Mouse (Mus musculus) embryonic facial prominence, embryonic 15.5 days (tissue): Measurements from ENCODE around the gene Zfp84. TPM values are rescaled to one million over a fixed set of nuclear protein-coding genes. Genes with fewer than 3 reads are reported as not detected.

ENCODE experiments used
- ATAC-seq: fragments of 200-750 bp; cut with Nextera tagmentation; 2 replicates; pipeline ENCODE4 v1.8.0; 2017; ENCODE audit warnings: low read depth, moderate TSS enrichment; ENCODE audit not compliant: insufficient number of reproducible peaks, low FRiP score, low TSS enrichment
- H3K27ac ChIP-seq: fragments of 300-500 bp; sonication (generic); replicated peaks from 2 replicates; pipeline ENCODE4 v1.5.1; 2015; ENCODE audit warnings: mild to moderate bottlenecking, inconsistent platforms
- H3K27me3 ChIP-seq: fragments of 300-500 bp; sonication (generic); 2 replicates; pipeline ENCODE4 v1.6.1; 2015; ENCODE audit warnings: inconsistent platforms
- H3K36me3 ChIP-seq: fragments of 300-500 bp; sonication (generic); 2 replicates; pipeline ENCODE4 v1.6.1; 2015; ENCODE audit warnings: mild to moderate bottlenecking, inconsistent platforms
- H3K4me1 ChIP-seq: fragments of 300-500 bp; sonication (generic); 2 replicates; pipeline ENCODE4 v1.6.1; 2015; ENCODE audit warnings: inconsistent platforms
- H3K4me2 ChIP-seq: fragments of 300-500 bp; sonication (generic); replicated peaks from 2 replicates; pipeline ENCODE4 v1.6.1; 2015; ENCODE audit warnings: mild to moderate bottlenecking, inconsistent platforms
- H3K4me3 ChIP-seq: fragments of 300-500 bp; sonication (generic); replicated peaks from 2 replicates; pipeline ENCODE4 v1.5.1; 2015; ENCODE audit warnings: mild to moderate bottlenecking, inconsistent platforms
- H3K9ac ChIP-seq: fragments of 300-500 bp; sonication (generic); 2 replicates; pipeline ENCODE4 v1.6.1; 2015; ENCODE audit warnings: inconsistent platforms
- H3K9me3 ChIP-seq: fragments of 300-500 bp; sonication (generic); replicated peaks from 2 replicates; pipeline ENCODE4 v1.6.1; 2016; ENCODE audit warnings: inconsistent platforms
- WGBS: fragments of 180-500 bp; shearing (Covaris S2); methylation state at CpG from one replicate; pipeline ENCODE4 v1.1.7; 2015; 5-methylcytosine and 5-hydroxymethylcytosine counted together
- polyA plus RNA-seq: library from polyadenylated mRNA; unstranded; fragments of >200 nt; fragmentation: Nextera tagmentation; extraction: Ambion mirVana; gene quantifications from 2 replicates; pipeline ENCODE4 v1.2.1, GENCODE M21; 2015

The Zfp84 gene
- polyA plus RNA-seq, 1 experiment from 2014 or later = 13.1 TPM

GRCm38 (mm10) chr7:29776568-29776967 lies 8.2 kb downstream of the Zfp84 start:
- no peak overlapping the region for H3K27ac ChIP-seq
- H3K4me1 ChIP-seq = no peaks in the 10 kb centered on the region
- no peaks in the 10 kb centered on the region for H3K9me3 ChIP-seq
- no peaks in the 10 kb centered on the region for H3K27me3 ChIP-seq
- no peak overlapping the region for H3K4me2 ChIP-seq
- H3K9ac ChIP-seq = no peak overlapping the region
- H3K36me3 ChIP-seq = peaks cover 75% of the 10 kb centered on the region
- ATAC-seq = no peak
- no peak overlapping the region for H3K4me3 ChIP-seq
- WGBS = 96% methylated on average over 19 of the region's 19 CpGs

GRCm38 (mm10) chr7:29777372-29777771 lies 9.0 kb downstream of the Zfp84 start:
- Histone ChIP-seq H3K27me3 (no peaks in the 10 kb centered on the region), H3K9ac (no peak overlapping the region), H3K27ac (no peak overlapping the region), H3K9me3 (no peaks in the 10 kb centered on the region), H3K4me1 (no peaks in the 10 kb centered on the region), H3K4me3 (no peak overlapping the region), H3K4me2 (no peak overlapping the region), H3K36me3 (peaks cover 71% of the 10 kb centered on the region)
- ATAC-seq = no peak
- 96% methylated on average over 10 of the region's 10 CpGs for WGBS

- under 1% methylated on average over 45 of the region's 45 CpGs for WGBS
- ATAC-seq = peak; percentile 95
- H3K9me3 ChIP-seq = no peaks in the 10 kb centered on the region
- H3K27ac ChIP-seq = peak within 1 kb of the TSS; percentile 87
- no peaks in the 10 kb centered on the region for H3K27me3 ChIP-seq
- peaks cover 28% of the 10 kb centered on the region for H3K36me3 ChIP-seq
- peaks cover 17% of the 10 kb centered on the region for H3K4me1 ChIP-seq
- H3K9ac ChIP-seq = peak within 1 kb of the TSS; percentile 75
- H3K4me2 ChIP-seq = peak within 1 kb of the TSS; percentile 69
- H3K4me3 ChIP-seq = peak within 1 kb of the TSS; percentile 88
Observed at GRCm38 (mm10) chr7:29783871-29784551, 15.7 kb downstream of the Zfp84 start, which contains the start of gene Zfp30. Gene Zfp30, plus strand, starts transcription at chr7:29783998.

DNA sequence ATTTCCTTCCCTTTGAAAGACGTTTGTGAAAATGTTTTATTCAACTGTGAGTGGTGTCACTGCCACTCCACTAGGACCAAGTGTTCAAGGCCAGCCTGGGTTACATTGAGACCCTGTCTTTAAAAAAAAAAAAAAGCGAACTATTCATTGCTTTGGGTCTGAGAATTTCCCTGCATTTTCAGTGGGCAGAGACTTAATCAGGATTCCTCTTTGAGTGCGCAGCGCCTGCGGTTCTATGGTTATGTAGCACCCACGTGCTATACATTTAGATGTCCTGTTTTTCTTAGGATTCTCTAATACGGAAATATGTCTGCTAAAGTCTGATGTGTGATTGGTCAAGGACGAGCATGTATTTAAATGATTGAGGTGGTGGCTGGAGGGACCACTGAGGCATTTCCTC lies 16.7 kb downstream of the Zfp84 start:
- Histone ChIP-seq H3K4me3 (peak overlapping the region; percentile 88), H3K27ac (no peak overlapping the region), H3K9me3 (no peaks in the 10 kb centered on the region), H3K36me3 (peaks cover 32% of the 10 kb centered on the region), H3K4me2 (peak overlapping the region; percentile 69), H3K9ac (no peak overlapping the region), H3K27me3 (no peaks in the 10 kb centered on the region), H3K4me1 (peaks cover 17% of the 10 kb centered on the region)
- WGBS = 39% methylated on average over 8 of the region's 8 CpGs
- no peak for ATAC-seq

GRCm38 (mm10) chr7:29785888-29786287 lies 17.5 kb downstream of the Zfp84 start:
- Histone ChIP-seq H3K27me3 (no peaks in the 10 kb centered on the region), H3K27ac (no peak overlapping the region), H3K4me1 (peaks cover 17% of the 10 kb centered on the region), H3K4me2 (peak overlapping the region; percentile 69), H3K9me3 (no peaks in the 10 kb centered on the region), H3K36me3 (peaks cover 41% of the 10 kb centered on the region), H3K4me3 (peak overlapping the region; percentile 88), H3K9ac (0 out of 2 replicates have a peak overlapping the region, but pooled peaks have one; percentile 6)
- 70% methylated on average over 5 of the region's 5 CpGs for WGBS
- no peak for ATAC-seq

GRCm38 (mm10) chr7:29792906-29793305 lies 24.6 kb downstream of the Zfp84 start:
- Histone ChIP-seq H3K4me1 (no peaks in the 10 kb centered on the region), H3K9me3 (0 out of 2 replicates have a peak, but pooled peaks cover 13% of the 10 kb centered on the region), H3K27ac (no peak overlapping the region), H3K27me3 (no peaks in the 10 kb centered on the region), H3K4me3 (no peak overlapping the region), H3K9ac (no peak overlapping the region), H3K4me2 (no peak overlapping the region), H3K36me3 (peaks cover 63% of the 10 kb centered on the region)
- ATAC-seq = no peak
- WGBS = 41% methylated on average over 27 of the region's 27 CpGs

GRCm38 (mm10) chr7:29807046-29807445 lies 38.7 kb downstream of the Zfp84 start:
- H3K4me3 ChIP-seq = no peak overlapping the region
- no peaks in the 10 kb centered on the region for H3K27me3 ChIP-seq
- 84% methylated on average over 5 of the region's 5 CpGs for WGBS
- no peaks in the 10 kb centered on the region for H3K36me3 ChIP-seq
- H3K27ac ChIP-seq = no peak overlapping the region
- H3K4me1 ChIP-seq = no peaks in the 10 kb centered on the region
- peaks cover 3% of the 10 kb centered on the region; the same call in 1 of the 2 replicates for H3K9me3 ChIP-seq
- ATAC-seq = no peak
- no peak overlapping the region for H3K4me2 ChIP-seq
- no peak overlapping the region for H3K9ac ChIP-seq

DNA sequence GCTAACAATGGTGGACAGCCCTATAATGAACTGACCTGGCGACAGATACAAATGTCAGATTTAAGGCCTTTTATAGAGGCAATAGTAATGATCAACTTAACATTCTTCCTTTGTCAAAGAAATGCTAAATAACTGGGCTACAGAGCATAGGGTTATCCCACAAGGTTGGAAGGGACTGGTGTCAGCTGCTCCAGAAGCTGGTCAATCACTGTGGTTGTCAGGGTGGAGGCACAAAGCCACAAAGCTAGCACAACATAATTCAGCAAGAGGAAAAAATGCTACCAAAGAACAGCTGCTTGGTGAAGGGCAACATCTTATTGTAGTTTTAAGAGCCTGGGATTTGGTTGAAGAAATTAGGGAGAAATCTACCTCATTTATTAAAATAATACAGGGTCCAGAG lies 43.9 kb downstream of the Zfp84 start:
- peaks cover 3% of the 10 kb centered on the region; the same call in 1 of the 2 replicates for H3K9me3 ChIP-seq
- 95% methylated on average over 1 of the region's 1 CpGs for WGBS
- H3K27me3 ChIP-seq = no peaks in the 10 kb centered on the region
- H3K4me2 ChIP-seq = no peak overlapping the region
- no peaks in the 10 kb centered on the region for H3K36me3 ChIP-seq
- no peak for ATAC-seq
- H3K9ac ChIP-seq = no peak overlapping the region
- no peak overlapping the region for H3K27ac ChIP-seq
- H3K4me1 ChIP-seq = peaks cover 17% of the 10 kb centered on the region
- no peak overlapping the region for H3K4me3 ChIP-seq

DNA sequence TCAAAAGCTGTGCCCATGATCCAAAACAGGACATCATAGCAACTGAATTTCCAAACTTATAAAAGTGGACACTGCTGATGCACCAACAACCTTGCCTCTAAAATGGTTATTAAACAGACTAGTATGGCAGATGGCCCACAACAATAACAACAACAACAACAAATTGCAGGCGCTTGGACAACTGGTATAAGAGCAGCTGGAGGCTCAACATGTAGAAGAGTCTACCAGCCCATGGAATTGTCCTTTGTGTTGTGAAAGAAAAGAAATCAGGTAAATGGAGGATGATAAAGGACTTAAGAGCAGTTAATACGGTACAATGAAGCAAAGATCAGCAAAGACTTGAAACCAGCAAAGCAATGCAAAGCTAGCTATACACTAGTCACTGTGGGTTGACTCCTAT lies 46.0 kb downstream of the Zfp84 start:
- Histone ChIP-seq H3K9ac (no peak overlapping the region), H3K4me2 (peak overlapping the region; percentile 81; the same call in 1 of the 2 replicates), H3K4me3 (peak overlapping the region; percentile 68; the same call in 1 of the 2 replicates), H3K4me1 (peaks cover 25% of the 10 kb centered on the region), H3K9me3 (no peaks in the 10 kb centered on the region), H3K36me3 (no peaks in the 10 kb centered on the region), H3K27me3 (no peaks in the 10 kb centered on the region), H3K27ac (no peak overlapping the region)
- 94% methylated on average over 2 of the region's 2 CpGs for WGBS
- ATAC-seq = no peak

GRCm38 (mm10) chr7:29815061-29815784 lies 46.9 kb downstream of the Zfp84 start:
- Histone ChIP-seq H3K27me3 (no peaks in the 10 kb centered on the region), H3K27ac (peak overlapping the region; percentile 76), H3K4me3 (peak overlapping the region; percentile 68), H3K9ac (peak overlapping the region; percentile 49), H3K4me1 (peaks cover 27% of the 10 kb centered on the region), H3K9me3 (no peaks in the 10 kb centered on the region), H3K36me3 (no peaks in the 10 kb centered on the region), H3K4me2 (peak overlapping the region; percentile 81)
- ATAC-seq = peak; percentile 11; the same call in 1 of the 2 replicates
- 2% methylated on average over 12 of the region's 12 CpGs for WGBS

GRCm38 (mm10) chr7:29815910-29816429 lies 47.6 kb downstream of the Zfp84 start, which contains the start of gene Zfp790:
Gene Zfp790, plus strand, starts transcription at chr7:29816114.
- Histone ChIP-seq H3K9me3 (no peaks in the 10 kb centered on the region), H3K36me3 (peaks cover 6% of the 10 kb centered on the region; the same call in 1 of the 2 replicates), H3K4me2 (peak within 1 kb of the TSS; percentile 81), H3K27ac (peak within 1 kb of the TSS; percentile 94), H3K9ac (peak within 1 kb of the TSS; percentile 49), H3K4me1 (peaks cover 27% of the 10 kb centered on the region), H3K27me3 (no peaks in the 10 kb centered on the region), H3K4me3 (peak within 1 kb of the TSS; percentile 68)
- under 1% methylated on average over 26 of the region's 26 CpGs for WGBS
- ATAC-seq = peak; percentile 95
